ENCODE assay signal across 7 mouse cellular contexts in genomic region chr5:114689700-114690366, GRCm38 (mm10). TPM values are rescaled to one million over a fixed set of nuclear protein-coding genes. Genes with fewer than 3 reads are reported as not detected.
DNase-seq lines count a peak whose midpoint lies in the region; ATAC-seq and TF ChIP-seq lines count a peak whose summit lies in the region.

No protein-coding gene starts in this region.

- peak overlapping the region; percentile 95 for H3K4me2 ChIP-seq in heart, embryonic 15.5 days

- H3K27me3 ChIP-seq in E14TG2a.4 (ENCODE audit: insufficient read depth, low read length) = 0 out of 2 replicates have a peak, but pooled peaks cover 13% of the 10 kb centered on the region
- H3K27me3 ChIP-seq in heart, embryonic 15.5 days = peaks cover 11% of the 10 kb centered on the region
- no peaks in the 10 kb centered on the region for H3K27me3 ChIP-seq in thymus, adult 2 months (ENCODE audit: control insufficient read depth, insufficient read depth, low read length)

- peaks cover 55% of the 10 kb centered on the region for H3K4me1 ChIP-seq in E14TG2a.4 (replicated peaks; ENCODE audit: low read depth, low read length)
- peaks cover 21% of the 10 kb centered on the region for H3K4me1 ChIP-seq in heart, embryonic 15.5 days (replicated peaks)
- peaks cover 35% of the 10 kb centered on the region for H3K4me1 ChIP-seq in thymus, adult 2 months (replicated peaks; ENCODE audit: control insufficient read depth, insufficient read depth, low read length)

- TF ChIP-seq CTCF in E14TG2a.4 (conservative IDR thresholded peaks at IDR 0.05; ENCODE audit: low read length) = no peak
- TF ChIP-seq CTCF in thymus, adult 2 months (IDR thresholded peaks at IDR 0.05; ENCODE audit: borderline replicate concordance, control insufficient read depth, extremely low read depth, insufficient read depth, low read length, poor library complexity) = no peak

- WGBS in heart, embryonic 15.5 days = 21% methylated on average over 16 of the region's 16 CpGs
- 6% methylated on average over 16 of the region's 16 CpGs for WGBS in thymus, adult 2 months

- no peaks in the 10 kb centered on the region for H3K9me3 ChIP-seq in E14TG2a.4 (ENCODE audit: low read length)
- H3K9me3 ChIP-seq in heart, embryonic 15.5 days (replicated peaks) = no peaks in the 10 kb centered on the region

- H3K9ac ChIP-seq in heart, embryonic 15.5 days = peak overlapping the region; percentile 83

- no peaks in the 10 kb centered on the region for H3K36me3 ChIP-seq in E14TG2a.4 (ENCODE audit: insufficient read depth, low read length)
- no peaks in the 10 kb centered on the region for H3K36me3 ChIP-seq in heart, embryonic 15.5 days
- H3K36me3 ChIP-seq in thymus, adult 2 months (ENCODE audit: control insufficient read depth, insufficient read depth, low read length) = no peaks in the 10 kb centered on the region

- no peak for TF ChIP-seq POLR2A in thymus, adult 2 months (IDR thresholded peaks at IDR 0.05; ENCODE audit: control insufficient read depth, extremely low read depth, insufficient read depth, low read length, poor library complexity)

- DNase-seq in adrenal gland, postnatal 36 days = peak; percentile 39 to 50
- peak; percentile 41 to 63 for DNase-seq in kidney, postnatal 4 days
- DNase-seq in thymus, adult 2 months = peak; percentile 38
- no peak for DNase-seq in right cerebral cortex, postnatal 36 days (ENCODE audit: low spot score in 2 of 2)

- no peak overlapping the region for H3K27ac ChIP-seq in heart, embryonic 15.5 days
- peak overlapping the region; percentile 14; the same call in 1 of the 2 replicates for H3K27ac ChIP-seq in thymus, adult 2 months (ENCODE audit: control insufficient read depth, insufficient read depth, low read length)

- peak overlapping the region; percentile 90 for H3K4me3 ChIP-seq in E14TG2a.4 (replicated peaks; ENCODE audit: low read length)
- H3K4me3 ChIP-seq in heart, embryonic 15.5 days = peak overlapping the region; percentile 83
- H3K4me3 ChIP-seq in thymus, adult 2 months (ENCODE audit: control insufficient read depth, insufficient read depth, low read length) = peak overlapping the region; percentile 91

- ATAC-seq in heart, embryonic 15.5 days (replicated peaks; ENCODE audit: insufficient number of reproducible peaks, insufficient read depth, low FRiP score, low read depth) = no peak
- ATAC-seq in megakaryocyte progenitor cell, adult 5-6 weeks (replicated peaks; ENCODE audit: poor library complexity) = peak; percentile 38

RNA-seq across cellular contexts. Expression of gene Gltp, which starts 1.0 kb away (rescaled TPM):
- 10 to 100 TPM; 50.8 to 60.5 TPM for total RNA-seq in adrenal gland, postnatal 36 days (2021)
- 45.9 and 70.4 TPM in 2 replicates for polyA plus RNA-seq in heart, embryonic 15.5 days (2015; fragmentation: Nextera tagmentation; extraction: Ambion mirVana)
- 94.3 and 101 TPM in 2 replicates for total RNA-seq in megakaryocyte progenitor cell, adult 5-6 weeks (2015)
- total RNA-seq in megakaryocyte progenitor cell, adult 5-6 weeks (2017) = 46.1 and 48.6 TPM in 2 replicates
- polyA plus RNA-seq in thymus, adult 2 months (2012; rRNA removed) = 237 and 275 TPM in 2 replicates

RNA-seq across cellular contexts. Expression of gene Tchp, which starts 17.7 kb away (rescaled TPM):
- total RNA-seq in adrenal gland, postnatal 36 days (2021) = 1 to 10 TPM; 7.6 to 8.9 TPM
- 8.6 TPM in 2 replicates for polyA plus RNA-seq in heart, embryonic 15.5 days (2015; fragmentation: Nextera tagmentation; extraction: Ambion mirVana)
- 4.9 and 5.4 TPM in 2 replicates for total RNA-seq in megakaryocyte progenitor cell, adult 5-6 weeks (2015)
- total RNA-seq in megakaryocyte progenitor cell, adult 5-6 weeks (2017) = 10.0 and 10.2 TPM in 2 replicates
- polyA plus RNA-seq in thymus, adult 2 months (2012; rRNA removed) = 24.4 and 25.6 TPM in 2 replicates

RNA-seq across cellular contexts. Expression of gene Trpv4, which starts 31.6 kb away (rescaled TPM):
- total RNA-seq in adrenal gland, postnatal 36 days (2021) = 1 to 10 TPM; 1.5 to 2.7 TPM
- polyA plus RNA-seq in heart, embryonic 15.5 days (2015; fragmentation: Nextera tagmentation; extraction: Ambion mirVana) = 1.00 and 2.4 TPM in 2 replicates
- total RNA-seq in megakaryocyte progenitor cell, adult 5-6 weeks (2015) = 0.15 and 0.25 TPM in 2 replicates
- 0.17 TPM in 1 of 2 replicates, not detected in the other for total RNA-seq in megakaryocyte progenitor cell, adult 5-6 weeks (2017)
- 4.2 and 6.5 TPM in 2 replicates for polyA plus RNA-seq in thymus, adult 2 months (2012; rRNA removed)

Comparison
In these comparisons a context has a peak if more than half of its experiments do, and no peak if none do; other contexts are left out.
1. DNase-seq: peak in adrenal gland, postnatal 36 days (2 of 2), kidney, postnatal 4 days (2 of 2) and thymus, adult 2 months (single experiment); none in right cerebral cortex, postnatal 36 days (0 of 2).
2. Peak in every context shown above with its lines, with median percentiles within 50 percentile points of each other: H3K4me3 ChIP-seq.